Mouse (Mus musculus) ES-E14 (cell line): ENCODE measurements around the gene Gm42688. TPM values are rescaled to one million over a fixed set of nuclear protein-coding genes. Genes with fewer than 3 reads are reported as not detected.
A peak's percentile ranks its signal among the peaks of the same experiment; 100 is the strongest.

Experiments used
- DNase-seq: peaks from one replicate; pipeline ENCODE4 v3.0.0-alpha.2; 2013; ENCODE audit warnings: low read depth, low spot score
- H3K27ac ChIP-seq: 2 replicates; pipeline ENCODE4 v1.5.1; 2012; ENCODE audit warnings: low read depth, mild to moderate bottlenecking, low read length, moderate library complexity, mixed read lengths; ENCODE audit not compliant: poor library complexity, insufficient read depth, severe bottlenecking
- H3K36me3 ChIP-seq: 2 replicates; pipeline ENCODE4 v1.6.1; 2012; ENCODE audit warnings: mild to moderate bottlenecking, low read length, moderate library complexity, mixed read lengths; ENCODE audit not compliant: control insufficient read depth, poor library complexity, insufficient read depth, severe bottlenecking
- H3K4me1 ChIP-seq, 2 experiments: fragments of 150-350 bp in 1 of 2; sonication (generic) in 1 of 2; 2 replicates each; pipeline ENCODE4 v1.6.1; 2012; ENCODE audit warnings: low read length in 2 of 2, mild to moderate bottlenecking in 1 of 2, mixed read lengths in 1 of 2; ENCODE audit not compliant: control insufficient read depth in 2 of 2, insufficient read depth in 2 of 2, poor library complexity in 1 of 2
- H3K4me3 ChIP-seq, 2 experiments: fragments of 150-350 bp in 1 of 2; sonication (generic) in 1 of 2; 2 replicates each; pipeline ENCODE4 v1.5.1; 2012; ENCODE audit warnings: low read length in 2 of 2, low read depth in 1 of 2, mild to moderate bottlenecking in 1 of 2, mixed read lengths in 1 of 2; ENCODE audit not compliant: insufficient read depth in 1 of 2, poor library complexity in 1 of 2, severe bottlenecking in 1 of 2
- H3K9ac ChIP-seq: 2 replicates; pipeline ENCODE4 v1.6.1; 2012; ENCODE audit warnings: low read depth, mild to moderate bottlenecking, low read length, mixed read lengths; ENCODE audit not compliant: poor library complexity, insufficient read depth, severe bottlenecking
- H3K9me3 ChIP-seq: fragments of 150-350 bp; sonication (generic); 2 replicates; pipeline ENCODE4 v1.6.1; 2012; ENCODE audit warnings: low read depth, mild to moderate bottlenecking, low read length; ENCODE audit not compliant: control insufficient read depth, insufficient read depth
- CHD2 ChIP-seq: IDR thresholded peaks from 2 replicates; pipeline ENCODE4 v1.6.1; 2014; ENCODE audit warnings: mild to moderate bottlenecking, low read depth, low read length, inconsistent platforms
- HCFC1 ChIP-seq: IDR thresholded peaks from 2 replicates; pipeline ENCODE4 v1.6.1; 2012; ENCODE audit warnings: low read length, inconsistent platforms, borderline replicate concordance; ENCODE audit not compliant: insufficient read depth
- MAFK ChIP-seq: IDR thresholded peaks from 2 replicates; pipeline ENCODE4 v1.6.1; 2014; ENCODE audit warnings: mild to moderate bottlenecking, low read depth, low read length, inconsistent platforms; ENCODE audit not compliant: insufficient read depth
- ZC3H11A ChIP-seq: IDR thresholded peaks from 2 replicates; pipeline ENCODE4 v1.6.1; 2012; ENCODE audit warnings: low read depth, mild to moderate bottlenecking, inconsistent platforms, low read length, borderline replicate concordance
- ZNF384 ChIP-seq: IDR thresholded peaks from 2 replicates; pipeline ENCODE4 v1.6.1; 2012; ENCODE audit warnings: low read depth, low read length, inconsistent platforms
- in situ Hi-C, 2 experiments: fragments of 600-800 bp; cut with MboI; formaldehyde crosslinking; loops; one replicate each; pipeline ENCODE4 v1.15.1; 2025; ENCODE audit warnings: low sequenced_read_pairs in 2 of 2, inconsistent platforms in 1 of 2; ENCODE audit not compliant: unreplicated experiment in 2 of 2
- total RNA-seq: library from RNA; depleted of rRNA; stranded (reverse); fragments of 300-350 nt; gene quantifications from 2 replicates; pipeline ENCODE4 v1.2.3, GENCODE M21; 2012

Gm42688 gene
- total RNA-seq, 1 experiment, result 1.3 TPM

- TF ChIP-seq ZC3H11A (no peak), HCFC1 (peak; percentile 15; the same call in 1 of the 2 replicates), ZNF384 (no peak)
- peak overlapping the region; percentile 82 for H3K9ac ChIP-seq
- H3K4me1 ChIP-seq, result peaks cover 0 to 3% of the 10 kb centered on the region in 2 experiments; a peak in 2 of 4 replicates
- DNase-seq, result no peak
- H3K27ac ChIP-seq, result no peak overlapping the region
- H3K4me3 ChIP-seq, result peak overlapping the region; percentile 85 to 99
- in situ Hi-C loops, result no loop called here
- no peaks in the 10 kb centered on the region for H3K9me3 ChIP-seq
- peaks cover 4% of the 10 kb centered on the region; the same call in 1 of the 2 replicates for H3K36me3 ChIP-seq
Measured at GRCm38 (mm10) chr6:83115682-83116372, 14.4 kb downstream of the Gm42688 start.

- TF ChIP-seq HCFC1, result no peak
- no peak for TF ChIP-seq ZC3H11A
- no peak for TF ChIP-seq ZNF384
- TF ChIP-seq MAFK, result no peak
- no peak for TF ChIP-seq CHD2
- Histone ChIP-seq H3K4me1 (peaks cover 0 to 3% of the 10 kb centered on the region in 2 experiments; a peak in 2 of 4 replicates), H3K9me3 (no peaks in the 10 kb centered on the region), H3K27ac (no peak overlapping the region), H3K36me3 (peaks cover 4% of the 10 kb centered on the region; the same call in 1 of the 2 replicates), H3K9ac (no peak overlapping the region), H3K4me3 (peak overlapping the region; percentile 85 to 99; a peak in 3 of 4 replicates)
- DNase-seq, result no peak
- in situ Hi-C loops, result no loop called here
Measured at GRCm38 (mm10) chr6:83116373-83117164, 15.2 kb downstream of the Gm42688 start.

GRCm38 (mm10) chr6:83117165-83117438 is 15.7 kb downstream of the Gm42688 start:
- no peak overlapping the region for H3K27ac ChIP-seq
- no peak overlapping the region for H3K4me3 ChIP-seq
- in situ Hi-C loops, result no loop called here
- DNase-seq, result no peak
- peaks cover 4% of the 10 kb centered on the region; the same call in 1 of the 2 replicates for H3K36me3 ChIP-seq
- peaks cover 0 to 3% of the 10 kb centered on the region in 2 experiments; a peak in 2 of 4 replicates for H3K4me1 ChIP-seq
- TF ChIP-seq ZNF384 (no peak), HCFC1 (no peak), MAFK (no peak), ZC3H11A (no peak), CHD2 (no peak)
- H3K9me3 ChIP-seq, result no peaks in the 10 kb centered on the region
- H3K9ac ChIP-seq, result no peak overlapping the region

GRCm38 (mm10) chr6:83117616-83118015 is 16.2 kb downstream of the Gm42688 start:
- Histone ChIP-seq H3K4me1 (peaks cover 3% of the 10 kb centered on the region in 2 experiments; a peak in 3 of 4 replicates), H3K4me3 (no peak overlapping the region), H3K27ac (no peak overlapping the region), H3K36me3 (peaks cover 4% of the 10 kb centered on the region; the same call in 1 of the 2 replicates), H3K9ac (no peak overlapping the region), H3K9me3 (no peaks in the 10 kb centered on the region)
- in situ Hi-C loops, result no loop called here
- no peak for TF ChIP-seq ZC3H11A
- TF ChIP-seq ZNF384, result no peak
- no peak for TF ChIP-seq CHD2
- TF ChIP-seq MAFK, result no peak
- TF ChIP-seq HCFC1, result no peak
- DNase-seq, result no peak
